Comparison of ENCODE assay signal across 18 mouse cellular contexts in the genomic region with DNA sequence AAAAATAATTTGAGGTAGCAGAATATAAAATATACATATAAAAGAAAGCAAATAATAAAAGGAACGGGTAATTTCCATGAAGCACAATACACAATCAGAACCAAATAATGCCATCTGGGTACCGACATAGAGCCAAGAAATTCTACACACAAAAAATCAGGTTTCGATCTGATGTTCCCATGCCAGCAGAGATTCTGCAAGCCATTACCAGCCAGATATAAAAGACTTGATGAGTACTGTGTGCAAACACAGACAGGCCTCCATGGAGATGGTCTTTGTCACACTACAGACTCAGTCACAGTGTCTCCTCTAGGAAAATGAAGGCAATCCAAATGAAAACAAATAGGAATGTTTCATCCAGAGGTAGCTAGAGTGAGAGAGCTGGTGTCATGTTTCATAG.
A peak's percentile ranks its signal among the peaks of the same experiment; 100 is the strongest.
DNase-seq lines count a peak whose midpoint lies in the region.
"Had no signal": no experiment of that assay in that cellular context is flagged by ENCODE, and none has a peak within 500 bp of the region (broad histone marks: within the 10 kb centered on the region; RNA-seq: fewer than 3 reads in every experiment).

No protein-coding gene starts in this region.

- peak; percentile 81 for DNase-seq in brain, adult 2 months (ENCODE audit: low read depth, low spot score)
- DNase-seq in cerebellum, adult 11 months: peak; percentile 15
- DNase-seq in cerebellum, postnatal 10 days: peak; percentile 31 to 38
- DNase-seq in layer of hippocampus, adult 9-10 months (ENCODE audit: low spot score): peak; percentile 10
- DNase-seq in ovary, postnatal 10 days (ENCODE audit: low spot score): no peak
- no peak for DNase-seq in liver
- DNase-seq in testis, postnatal 10 days (ENCODE audit: low spot score): no peak
- DNase-seq: adrenal gland, adult 2 months; B cell, adult 2 months; gastrocnemius, postnatal 10 days; heart, adult 2 months; heart, postnatal 14 days; kidney, adult 11 months; kidney, postnatal 4 days; liver, postnatal 0 days; right cerebral cortex, postnatal 4 days; thymus, adult 18-20 months; thymus, postnatal 36 days had no signal

Comparison
In these comparisons a context has a peak if more than half of its experiments do, and no peak if none do; other contexts are left out.
1. DNase-seq: peak in brain, adult 2 months (single experiment), cerebellum, adult 11 months (single experiment), cerebellum, postnatal 10 days (2 of 2) and layer of hippocampus, adult 9-10 months (single experiment); none in ovary, postnatal 10 days (single experiment), liver (single experiment) and testis, postnatal 10 days (single experiment).